Mouse (Mus musculus): Measurements from ENCODE around the gene Pde2a. TPM values are rescaled to one million over a fixed set of nuclear protein-coding genes. Genes with fewer than 3 reads are reported as not detected.

Pde2a gene
- polyA plus RNA-seq, 1 experiment, result 33.2 TPM

DNA sequence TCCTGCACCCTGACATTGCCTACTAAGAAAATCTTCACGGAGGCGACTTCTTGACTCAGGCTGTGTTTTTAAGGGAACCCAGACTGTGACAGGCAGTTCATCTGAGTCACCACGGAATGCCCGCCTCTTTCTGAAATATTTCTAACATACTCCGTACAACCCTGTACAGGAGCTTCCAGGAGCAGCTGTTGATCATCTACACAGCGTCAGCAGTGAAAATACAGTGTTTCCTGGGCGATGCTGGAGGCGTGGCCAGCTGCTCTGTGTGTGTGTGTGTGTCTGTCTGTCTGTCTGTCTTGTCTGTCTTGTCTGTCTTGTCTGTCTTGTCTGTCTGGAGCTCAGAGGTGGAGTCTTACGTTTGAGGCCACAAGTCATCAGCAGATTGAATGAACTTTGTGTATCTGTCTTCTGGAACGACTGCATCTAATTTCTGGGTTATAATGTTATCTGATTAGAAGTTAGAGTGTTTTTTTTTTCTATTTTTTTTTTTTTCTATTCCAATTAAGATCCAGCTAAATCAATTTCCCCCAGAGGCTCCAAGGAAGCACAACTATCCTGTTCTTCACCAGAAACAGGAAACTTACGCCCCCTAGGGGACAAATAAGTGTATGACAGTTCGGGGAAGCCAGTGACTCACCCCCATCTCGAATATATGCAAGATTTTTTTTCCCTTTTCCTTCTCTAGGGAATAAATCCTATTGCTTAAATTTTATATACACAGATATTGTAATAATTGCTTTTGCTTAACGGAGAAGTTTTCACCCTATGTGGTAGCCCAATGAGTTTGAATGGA is 116.8 kb downstream of the Pde2a start:
- peak overlapping the region; percentile 9 for H3K4me3 ChIP-seq (replicated peaks; ENCODE audit: control insufficient read depth, low read depth, low read length)
- no peaks in the 10 kb centered on the region; the same call in 1 of the 2 replicates for H3K4me1 ChIP-seq (ENCODE audit: control insufficient read depth, insufficient read depth, low read length)
- TF ChIP-seq POLR2A (IDR thresholded peaks at IDR 0.05; ENCODE audit: borderline replicate concordance, control insufficient read depth, low read depth, low read length) (no peak), CTCF (IDR thresholded peaks at IDR 0.05; ENCODE audit: control insufficient read depth, insufficient read depth, low read length) (no peak)
- WGBS, result 19% methylated on average over 14 of the region's 14 CpGs
- H3K27ac ChIP-seq (ENCODE audit: control insufficient read depth, insufficient read depth, low read depth, low read length, poor library complexity), result no peak overlapping the region

DNA sequence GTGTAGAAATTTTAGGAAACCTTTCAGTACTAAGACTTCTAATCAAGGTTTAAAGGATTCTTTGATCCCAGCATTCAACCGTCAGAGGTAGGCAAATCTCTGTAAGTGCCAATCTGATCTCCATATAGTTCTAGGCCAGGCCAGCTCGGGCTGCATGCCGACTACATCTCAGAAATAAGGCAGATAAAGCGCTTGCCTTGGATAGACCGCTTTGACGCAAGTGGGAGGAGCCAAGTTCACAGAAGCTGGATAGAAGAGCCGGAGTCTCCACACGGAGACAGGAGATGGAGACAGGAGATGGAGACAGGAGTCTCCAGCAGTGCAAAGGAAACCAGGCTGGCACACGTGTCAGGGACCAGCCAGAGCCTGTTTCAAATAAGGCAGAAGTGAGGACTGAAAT is 118.3 kb downstream of the Pde2a start:
- Histone ChIP-seq H3K4me1 (ENCODE audit: control insufficient read depth, insufficient read depth, low read length) (no peaks in the 10 kb centered on the region; the same call in 1 of the 2 replicates), H3K27ac (ENCODE audit: control insufficient read depth, insufficient read depth, low read depth, low read length, poor library complexity) (no peak overlapping the region), H3K4me3 (replicated peaks; ENCODE audit: control insufficient read depth, low read depth, low read length) (no peak overlapping the region)
- 81% methylated on average over 9 of the region's 9 CpGs for WGBS
- TF ChIP-seq POLR2A (IDR thresholded peaks at IDR 0.05; ENCODE audit: borderline replicate concordance, control insufficient read depth, low read depth, low read length) (no peak), CTCF (IDR thresholded peaks at IDR 0.05; ENCODE audit: control insufficient read depth, insufficient read depth, low read length) (no peak)

DNA sequence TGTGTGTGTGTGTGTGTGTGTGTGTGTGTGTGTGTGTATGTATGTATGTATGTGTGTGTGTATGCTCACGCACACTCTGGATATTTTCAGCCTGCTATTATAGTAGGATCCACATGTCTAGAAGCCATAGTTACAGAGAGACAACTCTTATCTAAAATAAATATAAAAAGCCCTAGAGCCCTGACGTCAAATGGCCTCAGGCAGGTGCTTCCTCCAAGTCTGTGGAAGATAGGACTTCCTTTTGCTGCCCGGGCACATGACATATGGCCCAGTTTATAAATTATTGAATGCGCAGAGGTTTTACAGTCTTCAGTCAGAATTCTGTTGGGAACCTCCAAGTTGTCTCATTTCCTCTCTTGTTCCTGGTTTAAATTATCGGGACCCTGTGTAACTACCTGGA is 119.2 kb downstream of the Pde2a start:
- WGBS, result 13% methylated on average over 5 of the region's 5 CpGs
- TF ChIP-seq POLR2A (IDR thresholded peaks at IDR 0.05; ENCODE audit: borderline replicate concordance, control insufficient read depth, low read depth, low read length), result no peak
- TF ChIP-seq CTCF (IDR thresholded peaks at IDR 0.05; ENCODE audit: control insufficient read depth, insufficient read depth, low read length), result no peak
- H3K4me3 ChIP-seq (replicated peaks; ENCODE audit: control insufficient read depth, low read depth, low read length), result no peak overlapping the region

DNA sequence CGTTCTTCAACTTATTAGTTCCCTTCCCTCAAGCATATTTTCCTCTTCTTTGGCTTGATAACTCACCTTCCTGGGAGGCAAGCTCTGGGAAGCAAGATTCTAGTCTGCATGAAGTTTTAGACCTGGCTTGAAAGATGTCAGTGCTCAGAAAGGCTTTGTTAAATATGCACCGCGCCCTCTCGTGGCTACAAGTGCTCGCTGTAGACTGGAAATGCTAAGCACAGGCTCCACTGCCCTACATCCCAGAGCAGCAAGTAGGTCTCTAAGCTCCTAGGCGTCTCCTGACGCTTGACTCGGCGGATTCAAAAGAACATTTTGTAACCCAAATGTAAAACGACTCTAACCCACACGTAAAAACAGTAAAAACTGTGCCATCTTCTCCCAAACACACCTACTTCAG is 119.6 kb downstream of the Pde2a start:
- WGBS, result 2% methylated on average over 11 of the region's 11 CpGs

More for the DNA sequence above, 119.2 kb downstream of the Pde2a start:
- no peak overlapping the region for H3K27ac ChIP-seq (ENCODE audit: control insufficient read depth, insufficient read depth, low read depth, low read length, poor library complexity)
- no peaks in the 10 kb centered on the region; the same call in 1 of the 2 replicates for H3K4me1 ChIP-seq (ENCODE audit: control insufficient read depth, insufficient read depth, low read length)

DNA sequence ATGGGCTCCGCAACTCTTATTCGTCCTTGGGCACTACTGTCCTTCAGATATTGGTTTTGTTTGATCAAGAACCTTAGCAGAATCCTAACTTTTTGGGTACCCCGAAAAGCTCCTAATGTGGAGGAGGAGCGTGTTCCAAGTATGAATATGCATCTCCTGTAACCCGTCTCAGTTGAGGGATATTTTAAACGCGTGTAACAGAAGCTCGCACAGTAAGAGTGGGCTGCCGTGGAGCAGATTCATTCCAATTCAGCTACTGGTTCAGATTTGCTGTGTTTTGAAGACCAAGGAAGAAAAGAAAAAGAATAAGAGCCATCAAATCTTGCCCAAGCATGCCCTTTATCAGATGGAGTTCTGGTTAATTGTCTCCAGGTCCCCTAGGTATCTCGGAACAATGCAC is 120.2 kb downstream of the Pde2a start:
- WGBS, result 88% methylated on average over 10 of the region's 10 CpGs
- no peak overlapping the region for H3K27ac ChIP-seq (ENCODE audit: control insufficient read depth, insufficient read depth, low read depth, low read length, poor library complexity)
- TF ChIP-seq POLR2A (IDR thresholded peaks at IDR 0.05; ENCODE audit: borderline replicate concordance, control insufficient read depth, low read depth, low read length), result no peak
- TF ChIP-seq CTCF (IDR thresholded peaks at IDR 0.05; ENCODE audit: control insufficient read depth, insufficient read depth, low read length), result no peak
- no peaks in the 10 kb centered on the region; the same call in 1 of the 2 replicates for H3K4me1 ChIP-seq (ENCODE audit: control insufficient read depth, insufficient read depth, low read length)
- H3K4me3 ChIP-seq (replicated peaks; ENCODE audit: control insufficient read depth, low read depth, low read length), result no peak overlapping the region

More for the DNA sequence above, 119.6 kb downstream of the Pde2a start:
- Histone ChIP-seq H3K4me3 (replicated peaks; ENCODE audit: control insufficient read depth, low read depth, low read length) (no peak overlapping the region), H3K27ac (ENCODE audit: control insufficient read depth, insufficient read depth, low read depth, low read length, poor library complexity) (no peak overlapping the region), H3K4me1 (ENCODE audit: control insufficient read depth, insufficient read depth, low read length) (no peaks in the 10 kb centered on the region; the same call in 1 of the 2 replicates)
- no peak for TF ChIP-seq POLR2A (IDR thresholded peaks at IDR 0.05; ENCODE audit: borderline replicate concordance, control insufficient read depth, low read depth, low read length)
- peak; percentile 66 for TF ChIP-seq CTCF (IDR thresholded peaks at IDR 0.05; ENCODE audit: control insufficient read depth, insufficient read depth, low read length)

DNA sequence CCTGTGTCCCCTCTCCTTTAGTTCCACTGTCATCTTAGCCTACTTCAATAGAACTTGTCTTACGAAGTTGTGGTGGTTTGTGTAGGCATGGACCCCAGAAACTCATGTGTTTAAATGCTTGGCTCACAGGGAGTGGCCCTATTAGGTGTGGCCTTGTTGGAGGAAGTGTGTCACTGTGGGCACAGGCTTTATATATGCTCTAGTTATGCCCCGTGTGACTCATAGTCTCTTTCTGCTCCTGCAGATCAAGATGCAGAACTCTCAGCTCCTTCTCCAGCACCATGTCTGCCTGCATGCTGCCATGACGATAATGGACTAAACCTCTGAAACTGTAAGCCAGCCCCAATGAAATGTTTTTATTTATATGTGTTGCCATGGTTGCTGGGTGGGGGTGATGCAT is 126.2 kb downstream of the Pde2a start:
- TF ChIP-seq POLR2A (IDR thresholded peaks at IDR 0.05; ENCODE audit: borderline replicate concordance, control insufficient read depth, low read depth, low read length) (no peak), CTCF (IDR thresholded peaks at IDR 0.05; ENCODE audit: control insufficient read depth, insufficient read depth, low read length) (no peak)
- 48% methylated on average over 3 of the region's 3 CpGs for WGBS

DNA sequence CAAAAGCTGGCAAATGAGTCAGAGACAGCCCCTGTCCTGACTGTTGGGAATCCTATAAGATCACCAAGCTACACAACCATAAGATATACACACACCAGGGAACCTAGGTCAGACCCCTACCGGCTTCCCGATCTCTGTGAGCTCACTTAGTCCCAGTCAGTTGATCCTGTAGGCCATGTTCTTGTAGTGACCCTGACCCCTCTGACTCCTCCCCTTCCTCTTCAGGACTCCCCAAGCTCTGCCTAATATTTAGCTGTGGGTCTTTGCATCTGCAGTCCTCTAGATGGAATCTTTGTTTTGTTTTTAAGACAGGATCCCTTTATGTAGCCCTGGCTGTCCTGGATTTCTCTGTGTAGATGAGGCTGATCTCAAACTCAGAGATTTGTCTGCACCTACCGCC is 127.8 kb downstream of the Pde2a start:
- TF ChIP-seq POLR2A (IDR thresholded peaks at IDR 0.05; ENCODE audit: borderline replicate concordance, control insufficient read depth, low read depth, low read length) (no peak), CTCF (IDR thresholded peaks at IDR 0.05; ENCODE audit: control insufficient read depth, insufficient read depth, low read length) (no peak)
- Histone ChIP-seq H3K27ac (ENCODE audit: control insufficient read depth, insufficient read depth, low read depth, low read length, poor library complexity) (no peak overlapping the region), H3K4me1 (ENCODE audit: control insufficient read depth, insufficient read depth, low read length) (no peaks in the 10 kb centered on the region; the same call in 1 of the 2 replicates), H3K4me3 (replicated peaks; ENCODE audit: control insufficient read depth, low read depth, low read length) (no peak overlapping the region)
- WGBS, result 82% methylated on average over 3 of the region's 3 CpGs

More for the DNA sequence above, 126.2 kb downstream of the Pde2a start:
- Histone ChIP-seq H3K27ac (ENCODE audit: control insufficient read depth, insufficient read depth, low read depth, low read length, poor library complexity) (no peak overlapping the region), H3K4me3 (replicated peaks; ENCODE audit: control insufficient read depth, low read depth, low read length) (no peak overlapping the region), H3K4me1 (ENCODE audit: control insufficient read depth, insufficient read depth, low read length) (no peaks in the 10 kb centered on the region; the same call in 1 of the 2 replicates)

DNA sequence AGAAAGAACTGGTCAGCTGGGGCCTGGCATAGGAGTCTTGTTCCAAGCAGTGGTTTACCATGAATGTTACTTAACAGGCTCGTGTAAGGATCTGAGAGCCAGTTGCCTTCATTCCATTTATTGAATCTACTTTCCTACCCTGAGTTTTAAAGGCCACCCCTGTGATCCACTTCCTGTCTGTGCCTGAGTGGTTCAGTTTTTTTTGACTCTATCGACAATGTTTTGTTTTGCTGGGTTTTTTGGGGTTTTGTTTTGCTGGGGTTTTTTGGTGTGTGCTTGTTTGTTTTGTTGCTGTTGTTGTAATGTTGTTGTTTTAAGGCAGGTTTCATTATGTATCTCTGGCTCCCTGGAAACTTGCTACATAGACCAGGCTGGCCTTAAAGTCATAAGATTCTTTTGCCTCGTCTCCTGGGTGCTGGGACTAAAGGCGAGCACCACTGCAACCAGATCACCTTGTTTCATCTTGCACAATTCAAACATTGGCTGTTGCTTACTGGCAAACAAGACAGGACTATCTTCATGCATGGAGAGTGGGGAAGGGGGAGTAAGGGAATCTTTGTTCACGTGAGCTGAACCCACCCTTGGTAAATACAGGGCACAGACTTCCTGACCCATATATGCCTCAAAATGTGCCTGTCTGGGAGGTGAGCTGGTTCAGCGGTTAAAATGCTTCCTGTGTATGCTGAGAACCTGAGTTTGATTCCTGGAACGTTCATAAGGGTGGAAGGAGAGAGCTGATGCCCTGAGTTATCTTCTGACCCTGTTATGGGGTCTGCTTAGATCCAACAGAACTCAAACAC is 129.4 kb downstream of the Pde2a start:
- Histone ChIP-seq H3K4me1 (ENCODE audit: control insufficient read depth, insufficient read depth, low read length) (no peaks in the 10 kb centered on the region; the same call in 1 of the 2 replicates), H3K4me3 (replicated peaks; ENCODE audit: control insufficient read depth, low read depth, low read length) (no peak overlapping the region), H3K27ac (ENCODE audit: control insufficient read depth, insufficient read depth, low read depth, low read length, poor library complexity) (no peak overlapping the region)
- no peak for TF ChIP-seq POLR2A (IDR thresholded peaks at IDR 0.05; ENCODE audit: borderline replicate concordance, control insufficient read depth, low read depth, low read length)
- TF ChIP-seq CTCF (IDR thresholded peaks at IDR 0.05; ENCODE audit: control insufficient read depth, insufficient read depth, low read length), result no peak
- 21% methylated on average over 7 of the region's 7 CpGs for WGBS
